Comparison of ENCODE assay signal across 8 mouse cellular contexts in the genomic region with DNA sequence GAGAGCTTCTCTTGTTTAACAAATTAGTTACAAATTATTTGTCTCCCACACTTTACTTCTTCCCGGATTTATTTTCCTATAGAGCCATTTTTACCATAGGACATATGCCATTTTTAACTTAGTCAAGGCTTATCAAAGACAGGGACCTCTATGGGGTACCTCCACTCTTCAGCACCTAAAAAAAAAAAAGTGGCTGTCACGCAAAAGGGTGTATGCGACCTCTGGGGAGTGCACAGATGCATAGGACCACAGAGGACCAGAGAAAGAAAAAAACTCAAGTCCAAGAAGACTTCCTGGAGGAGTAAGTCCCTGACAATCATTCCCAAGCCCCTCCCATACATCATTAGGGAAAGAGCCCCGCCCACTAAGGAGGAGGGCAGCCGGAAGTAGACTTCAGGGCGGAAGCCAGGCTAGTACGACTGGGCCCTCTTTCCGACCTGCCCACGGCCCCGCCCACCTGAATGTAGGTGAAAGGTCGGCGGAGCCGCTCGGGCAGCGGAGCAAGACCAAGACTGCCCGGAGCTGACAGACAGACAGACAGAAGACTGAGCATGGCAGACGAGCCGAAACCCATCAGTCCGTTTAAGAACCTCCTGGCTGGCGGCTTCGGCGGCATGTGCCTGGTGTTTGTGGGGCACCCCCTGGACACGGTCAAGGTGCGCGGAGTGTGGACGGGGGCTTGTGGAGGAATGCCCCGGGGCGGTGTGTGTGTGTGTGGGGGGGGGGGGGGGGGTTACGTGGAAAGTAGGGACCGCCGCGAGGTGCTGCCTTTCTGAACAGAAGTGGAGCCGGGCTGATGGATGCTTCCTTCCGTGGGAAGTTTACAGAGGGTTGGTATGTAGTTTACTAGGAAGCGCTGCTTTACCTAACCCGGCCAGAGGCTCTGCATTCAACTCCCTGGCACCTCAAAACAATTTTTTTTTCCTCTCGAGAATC. TPM values are rescaled to one million over a fixed set of nuclear protein-coding genes. Genes with fewer than 3 reads are reported as not detected.
DNase-seq lines count a peak whose midpoint lies in the region; ATAC-seq and TF ChIP-seq lines count a peak whose summit lies in the region.

A gene (plus strand): TSS at position 412 of the 936 bp plus-strand sequence.

- no peak for TF ChIP-seq CTCF in kidney, postnatal 0 days (IDR thresholded peaks at IDR 0.05; ENCODE audit: low read depth)

- H3K27me3 ChIP-seq in erythroblast, embryonic 14.5 days (ENCODE audit: control insufficient read depth): no peaks in the 10 kb centered on the region
- no peaks in the 10 kb centered on the region for H3K27me3 ChIP-seq in heart, embryonic 11.5 days (ENCODE audit: control insufficient read depth, insufficient read depth, low read length)
- H3K27me3 ChIP-seq in kidney, postnatal 0 days (ENCODE audit: insufficient read depth, low read length): no peaks in the 10 kb centered on the region
- H3K27me3 ChIP-seq in liver, embryonic 11.5 days (replicated peaks; ENCODE audit: control insufficient read depth, insufficient read depth, low read length): no peaks in the 10 kb centered on the region
- no peaks in the 10 kb centered on the region for H3K27me3 ChIP-seq in stomach, embryonic 14.5 days (ENCODE audit: control insufficient read depth, insufficient read depth, low read length)

- peak within 1 kb of the TSS; percentile 69 for H3K4me3 ChIP-seq in erythroblast, embryonic 14.5 days (replicated peaks)
- H3K4me3 ChIP-seq in heart, embryonic 11.5 days (ENCODE audit: low read depth, low read length): peak within 1 kb of the TSS; percentile 72
- peak within 1 kb of the TSS; percentile 65 for H3K4me3 ChIP-seq in kidney, postnatal 0 days (replicated peaks; ENCODE audit: low read depth, low read length)
- peak within 1 kb of the TSS; percentile 78 for H3K4me3 ChIP-seq in liver, embryonic 11.5 days (ENCODE audit: low read depth, low read length)
- H3K4me3 ChIP-seq in stomach, embryonic 14.5 days (ENCODE audit: low read depth, low read length): peak within 1 kb of the TSS; percentile 58

- 0 out of 2 replicates have a peak within 1 kb of the TSS, but pooled peaks have one; percentile 16 for H3K27ac ChIP-seq in heart, embryonic 11.5 days (ENCODE audit: low read depth, low read length)
- H3K27ac ChIP-seq in kidney, postnatal 0 days: peak within 1 kb of the TSS; percentile 44; the same call in 1 of the 2 replicates
- no peak within 1 kb of the TSS; the same call in 1 of the 2 replicates for H3K27ac ChIP-seq in liver, embryonic 11.5 days (ENCODE audit: low read depth, low read length)
- no peak within 1 kb of the TSS; the same call in 1 of the 2 replicates for H3K27ac ChIP-seq in stomach, embryonic 14.5 days (ENCODE audit: low read length)

- 2% methylated on average over 37 of the region's 37 CpGs for WGBS in heart, embryonic 11.5 days (ENCODE audit: insufficient replicate concordance)
- WGBS in kidney, postnatal 0 days: 2% methylated on average over 37 of the region's 37 CpGs
- WGBS in liver, embryonic 11.5 days: 3% methylated on average over 37 of the region's 37 CpGs
- 3% methylated on average over 36 of the region's 37 CpGs for WGBS in stomach, embryonic 14.5 days

- H3K4me2 ChIP-seq in heart, embryonic 11.5 days: peak within 1 kb of the TSS; percentile 56
- peak within 1 kb of the TSS; percentile 70 for H3K4me2 ChIP-seq in kidney, postnatal 0 days (ENCODE audit: low read length)
- H3K4me2 ChIP-seq in liver, embryonic 11.5 days: peak within 1 kb of the TSS; percentile 71
- peak within 1 kb of the TSS; percentile 62 for H3K4me2 ChIP-seq in stomach, embryonic 14.5 days (replicated peaks; ENCODE audit: low read depth, low read length)

- ATAC-seq in heart, embryonic 11.5 days (replicated peaks; ENCODE audit: insufficient number of reproducible peaks, low FRiP score, low TSS enrichment): peak; percentile 96
- ATAC-seq in kidney, postnatal 0 days (replicated peaks; ENCODE audit: low FRiP score, low read depth): peak; percentile 97
- peak; percentile 95 for ATAC-seq in liver, embryonic 11.5 days (replicated peaks; ENCODE audit: low FRiP score)
- peak; percentile 95 for ATAC-seq in stomach, embryonic 14.5 days (ENCODE audit: insufficient number of reproducible peaks, insufficient read depth, low FRiP score, low read depth)

- no peaks in the 10 kb centered on the region for H3K9me3 ChIP-seq in erythroblast, embryonic 14.5 days (ENCODE audit: control insufficient read depth, low read length)
- H3K9me3 ChIP-seq in heart, embryonic 11.5 days (replicated peaks; ENCODE audit: control insufficient read depth, low read length): no peaks in the 10 kb centered on the region
- no peaks in the 10 kb centered on the region for H3K9me3 ChIP-seq in kidney, postnatal 0 days (replicated peaks; ENCODE audit: low read length)
- no peaks in the 10 kb centered on the region for H3K9me3 ChIP-seq in liver, embryonic 11.5 days (ENCODE audit: control insufficient read depth, low read length)
- no peaks in the 10 kb centered on the region for H3K9me3 ChIP-seq in stomach, embryonic 14.5 days (ENCODE audit: control insufficient read depth, low read depth, low read length)

- no peaks in the 10 kb centered on the region for H3K36me3 ChIP-seq in erythroblast, embryonic 14.5 days (ENCODE audit: control insufficient read depth)
- H3K36me3 ChIP-seq in heart, embryonic 11.5 days (ENCODE audit: control insufficient read depth, insufficient read depth, low read length): no peaks in the 10 kb centered on the region
- H3K36me3 ChIP-seq in kidney, postnatal 0 days (ENCODE audit: insufficient read depth, low read length): no peaks in the 10 kb centered on the region
- H3K36me3 ChIP-seq in liver, embryonic 11.5 days (ENCODE audit: control insufficient read depth, insufficient read depth, low read length): no peaks in the 10 kb centered on the region
- H3K36me3 ChIP-seq in stomach, embryonic 14.5 days (ENCODE audit: control insufficient read depth, insufficient read depth, low read length): no peaks in the 10 kb centered on the region

- H3K9ac ChIP-seq in heart, embryonic 11.5 days (ENCODE audit: low read depth, low read length): peak within 1 kb of the TSS; percentile 76
- H3K9ac ChIP-seq in kidney, postnatal 0 days (ENCODE audit: low read depth, low read length): peak within 1 kb of the TSS; percentile 67
- H3K9ac ChIP-seq in liver, embryonic 11.5 days (ENCODE audit: low read depth, low read length): peak within 1 kb of the TSS; percentile 76
- H3K9ac ChIP-seq in stomach, embryonic 14.5 days (replicated peaks; ENCODE audit: low read depth, low read length): peak within 1 kb of the TSS; percentile 43

- DNase-seq in B cell, adult 2 months: peak; percentile 83 to 85
- peak; percentile 92 for DNase-seq in brain, adult 2 months (ENCODE audit: low read depth, low spot score)
- DNase-seq in kidney, postnatal 0 days (ENCODE audit: low spot score): peak; percentile 92
- peak; percentile 81 for DNase-seq in liver, embryonic 11.5 days (ENCODE audit: low spot score)
- DNase-seq in naive thymus-derived CD4-positive, alpha-beta T cell, adult 2 months (ENCODE audit: low read depth): peak; percentile 75

- peaks cover 24% of the 10 kb centered on the region for H3K4me1 ChIP-seq in erythroblast, embryonic 14.5 days (ENCODE audit: control insufficient read depth)
- peaks cover 6% of the 10 kb centered on the region; the same call in 1 of the 2 replicates for H3K4me1 ChIP-seq in heart, embryonic 11.5 days (ENCODE audit: control insufficient read depth, insufficient read depth, low read length)
- H3K4me1 ChIP-seq in kidney, postnatal 0 days (replicated peaks; ENCODE audit: insufficient read depth, low read length): no peaks in the 10 kb centered on the region; the same call in 1 of the 2 replicates
- H3K4me1 ChIP-seq in liver, embryonic 11.5 days (replicated peaks; ENCODE audit: control insufficient read depth, insufficient read depth, low read length): peaks cover 6% of the 10 kb centered on the region; the same call in 1 of the 2 replicates
- 0 out of 2 replicates have a peak, but pooled peaks cover 3% of the 10 kb centered on the region for H3K4me1 ChIP-seq in stomach, embryonic 14.5 days (ENCODE audit: control insufficient read depth, insufficient read depth, low read length)

RNA-seq across cellular contexts. Expression of the gene that starts here (rescaled TPM):
- 0.12 and 0.26 TPM in 2 replicates for polyA plus RNA-seq in erythroblast, embryonic 14.5 days (2012)
- 30.3 and 45.9 TPM in 2 replicates for polyA plus RNA-seq in heart, embryonic 11.5 days (2014; fragmentation: Nextera tagmentation; extraction: Ambion mirVana)
- polyA plus RNA-seq in kidney, postnatal 0 days (2015; fragmentation: Nextera tagmentation; extraction: Ambion mirVana): 73.6 and 88.3 TPM in 2 replicates
- 25.0 and 30.0 TPM in 2 replicates for polyA plus RNA-seq in liver, embryonic 11.5 days (2014; fragmentation: Nextera tagmentation; extraction: Ambion mirVana)
- 21.9 and 25.2 TPM in 2 replicates for polyA plus RNA-seq in stomach, embryonic 14.5 days (2014; fragmentation: Nextera tagmentation; extraction: Ambion mirVana)

Comparison
In these comparisons a context has a peak if more than half of its experiments do, and no peak if none do; other contexts are left out.
1. RNA of the gene that starts here (polyA plus RNA-seq): 73.6 to 88.3 TPM in kidney, postnatal 0 days, 30.3 to 45.9 TPM in heart, embryonic 11.5 days, 21.9 to 25.2 TPM in stomach, embryonic 14.5 days and 25.0 to 30.0 TPM in liver, embryonic 11.5 days; 0.12 to 0.26 TPM in erythroblast, embryonic 14.5 days; every median in the first group is over 10 times any median in the second.
2. H3K27ac ChIP-seq: peak in heart, embryonic 11.5 days (single experiment) and kidney, postnatal 0 days (single experiment); none in liver, embryonic 11.5 days (single experiment) and stomach, embryonic 14.5 days (single experiment).
3. Peak in every context shown above with its lines, with median percentiles within 50 percentile points of each other: DNase-seq, H3K4me3 ChIP-seq, ATAC-seq, H3K4me2 ChIP-seq and H3K9ac ChIP-seq.